Mouse (Mus musculus) cortical plate, adult 2 months (tissue): Measurements from ENCODE around the gene Cdhr5. TPM values are rescaled to one million over a fixed set of nuclear protein-coding genes. Genes with fewer than 3 reads are reported as not detected.
A peak's percentile ranks its signal among the peaks of the same experiment; 100 is the strongest.

Source experiments
- H3K27ac ChIP-seq: fragments of 200-500 bp; 2 replicates; pipeline ENCODE4 v1.5.1; 2012; ENCODE audit warnings: low read length, control low read depth, inconsistent platforms; ENCODE audit not compliant: insufficient read depth
- H3K4me1 ChIP-seq: fragments of 200-500 bp; 2 replicates; pipeline ENCODE4 v1.6.1; 2011; ENCODE audit warnings: low read length; ENCODE audit not compliant: control insufficient read depth, insufficient read depth
- H3K4me3 ChIP-seq: fragments of 200-500 bp; 2 replicates; pipeline ENCODE4 v1.5.1; 2011; ENCODE audit warnings: mild to moderate bottlenecking, low read length, control low read depth; ENCODE audit not compliant: insufficient read depth
- CTCF ChIP-seq: fragments of 200-500 bp; IDR thresholded peaks from 2 replicates; pipeline ENCODE4 v1.5.1; 2011; ENCODE audit warnings: mild to moderate bottlenecking, control low read depth, low read length; ENCODE audit not compliant: insufficient read depth; ENCODE audit errors: extremely low read depth
- POLR2A ChIP-seq: fragments of 200-500 bp; IDR thresholded peaks from 2 replicates; pipeline ENCODE4 v1.6.1; 2011; ENCODE audit warnings: mild to moderate bottlenecking, low read length, control low read depth; ENCODE audit not compliant: insufficient read depth; ENCODE audit errors: extremely low read depth
- polyA plus RNA-seq: library from polyadenylated mRNA; depleted of rRNA; stranded (reverse); fragments of >200 nt; gene quantifications from 2 replicates; pipeline ENCODE4 v1.2.3, GENCODE M21; 2012

Gene Cdhr5
- polyA plus RNA-seq, 1 experiment = not detected

DNA sequence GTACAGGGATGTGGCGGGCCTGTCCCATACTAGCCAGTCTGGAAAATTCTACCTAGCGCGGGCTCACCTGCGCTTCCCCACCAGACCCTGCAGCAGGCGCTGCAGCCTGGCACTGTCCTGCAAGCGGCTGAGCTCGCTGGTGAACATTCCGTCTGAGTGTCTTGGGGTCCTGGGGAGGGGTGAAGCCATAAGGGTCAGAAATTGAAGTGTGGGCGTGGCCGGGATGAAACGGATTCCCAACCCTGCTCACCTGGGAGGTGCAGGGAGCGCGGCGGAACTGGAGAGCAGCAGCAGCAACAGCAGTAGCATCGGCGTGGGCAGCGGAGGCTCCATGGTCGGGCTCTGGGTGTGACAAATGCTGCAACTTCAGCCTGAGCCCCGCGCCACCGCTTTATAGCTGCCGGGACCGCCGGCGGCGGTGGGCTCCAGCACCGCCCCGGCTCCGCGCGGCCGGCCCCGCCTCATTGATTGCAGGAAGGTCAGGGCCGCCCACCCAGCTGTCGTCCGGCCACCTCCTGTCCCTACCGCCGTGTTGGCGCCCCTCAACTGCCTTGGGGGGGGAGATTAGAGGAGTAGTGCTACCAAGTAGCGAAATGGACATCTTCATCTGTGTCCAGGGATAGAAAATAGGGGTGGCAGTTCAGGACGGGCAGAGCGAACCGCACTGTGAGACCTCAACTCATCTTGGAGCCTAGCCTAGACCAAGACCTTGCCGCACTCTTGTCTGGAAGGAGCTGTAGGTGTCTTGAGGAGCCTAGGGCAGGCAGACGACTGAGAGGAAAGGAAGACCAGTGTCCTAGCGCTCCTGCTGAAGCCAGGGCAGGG lies 2.4 kb upstream of the Cdhr5 start, which contains the start of gene Sct:
Gene Sct (minus strand): TSS at position 368 of the 825 bp plus-strand sequence.
- peak within 1 kb of the TSS; percentile 25 for H3K4me3 ChIP-seq
- H3K27ac ChIP-seq = no peak within 1 kb of the TSS
- H3K4me1 ChIP-seq = no peaks in the 10 kb centered on the region
- TF ChIP-seq POLR2A = no peak
- TF ChIP-seq CTCF = peak; percentile 27; the same call in 1 of the 2 replicates

DNA sequence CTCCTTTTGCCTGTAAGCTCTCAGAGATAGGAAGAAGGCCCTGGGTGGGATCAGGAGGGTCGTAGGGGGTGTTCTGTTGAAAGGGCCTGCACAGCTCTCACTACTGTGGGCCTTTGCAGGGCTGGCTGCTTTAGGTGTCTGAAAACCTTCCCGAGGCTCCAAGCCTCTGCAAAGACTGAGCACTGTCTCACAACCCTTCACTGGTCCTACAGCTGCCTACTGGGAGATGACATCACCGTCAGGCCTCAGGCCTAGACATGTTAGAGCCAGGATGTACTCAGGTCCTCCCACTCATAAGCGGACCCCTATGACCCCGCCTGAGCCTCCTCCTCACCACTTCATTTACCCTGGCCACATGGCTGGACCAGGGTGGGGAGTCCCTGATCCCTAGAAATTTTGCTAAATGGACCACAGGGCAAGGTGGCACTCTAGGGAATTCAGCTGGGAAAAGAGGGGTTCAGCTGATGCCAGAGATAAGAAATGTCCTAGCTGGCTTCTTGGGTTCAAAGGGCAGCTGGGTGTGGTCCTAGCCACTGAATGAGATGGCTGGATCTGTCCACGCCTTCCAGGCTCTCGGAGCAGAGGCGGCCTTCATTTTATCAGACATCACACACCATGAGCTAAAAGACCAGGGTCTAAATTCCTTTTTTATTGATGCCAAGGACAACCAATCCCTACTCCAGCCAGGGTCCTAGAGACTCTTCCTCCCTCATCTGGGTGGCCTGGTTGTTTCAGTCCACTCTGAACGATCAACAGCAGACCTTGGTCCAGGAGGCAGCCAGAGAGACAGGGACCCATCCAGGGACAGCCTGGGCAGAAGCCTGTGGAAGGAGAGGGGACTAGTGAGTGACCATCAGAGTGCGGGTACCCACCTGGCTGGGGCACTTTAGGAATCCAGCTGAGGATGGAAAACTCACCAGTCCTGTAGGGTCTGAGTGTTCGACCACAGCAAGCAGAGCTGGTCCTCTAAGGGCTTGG lies 1.4 kb upstream of the Cdhr5 start:
- no peak overlapping the region for H3K27ac ChIP-seq
- no peak for TF ChIP-seq CTCF
- no peak for TF ChIP-seq POLR2A
- no peak overlapping the region for H3K4me3 ChIP-seq
- H3K4me1 ChIP-seq = no peaks in the 10 kb centered on the region

DNA sequence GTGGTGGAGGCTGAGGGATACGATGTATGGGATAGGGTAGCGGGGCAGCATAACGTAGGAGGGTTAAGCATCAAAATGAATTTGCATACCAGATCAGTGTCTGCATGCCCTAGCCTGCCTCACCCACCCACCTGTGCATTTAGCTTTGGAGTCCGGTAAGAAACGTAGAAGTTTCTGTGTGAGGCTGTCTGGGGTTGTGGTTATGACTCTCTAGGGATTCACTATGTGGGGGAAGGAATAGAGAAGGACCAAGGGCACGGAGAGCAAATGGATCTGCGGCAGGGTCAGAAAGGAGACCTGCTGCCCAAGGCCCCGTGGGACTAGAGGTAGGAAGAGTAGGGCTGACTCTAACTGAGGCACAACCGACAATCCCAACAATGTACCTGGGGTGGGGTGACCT lies 1.2 kb downstream of the Cdhr5 start:
- H3K4me1 ChIP-seq = no peaks in the 10 kb centered on the region
- no peak for TF ChIP-seq CTCF
- no peak for TF ChIP-seq POLR2A
- no peak overlapping the region for H3K27ac ChIP-seq

DNA sequence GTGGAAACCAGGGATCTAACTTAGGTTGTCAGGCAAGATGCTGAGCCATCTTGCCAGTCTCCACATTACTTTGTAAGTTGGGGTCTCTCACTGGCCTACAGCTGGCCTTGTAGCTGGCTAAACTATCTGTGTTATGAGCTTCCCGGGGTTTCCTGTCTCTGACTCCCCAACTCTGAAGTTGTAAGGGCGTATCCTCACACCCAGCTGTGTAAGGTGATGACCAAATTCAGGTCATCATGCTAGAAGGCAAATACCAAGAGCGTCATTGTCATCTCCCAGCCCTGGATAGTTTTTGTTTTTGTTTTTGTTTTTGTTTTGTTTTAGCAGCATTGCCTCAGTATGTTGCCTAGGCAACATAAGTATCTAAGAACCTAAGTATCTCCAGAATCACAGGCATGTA lies 6.0 kb downstream of the Cdhr5 start:
- TF ChIP-seq CTCF (no peak), POLR2A (no peak)
- Histone ChIP-seq H3K4me1 (no peaks in the 10 kb centered on the region), H3K4me3 (no peak overlapping the region)

More for the DNA sequence above, 1.2 kb downstream of the Cdhr5 start:
- H3K4me3 ChIP-seq = no peak overlapping the region

DNA sequence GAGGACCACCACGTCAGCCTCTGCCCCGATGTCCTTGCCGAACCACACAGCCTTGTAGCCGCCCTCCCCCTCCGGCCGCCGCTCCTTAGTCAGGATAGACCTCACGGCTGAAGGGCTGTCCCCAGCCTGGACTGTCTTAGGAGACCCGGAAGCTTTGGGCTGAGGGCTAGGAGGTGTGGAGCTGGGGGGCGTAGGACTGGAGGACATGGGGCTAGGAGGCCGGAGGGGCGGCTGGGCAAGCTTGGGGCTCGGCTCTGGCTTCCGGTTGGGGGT lies 7.4 kb downstream of the Cdhr5 start:
- Histone ChIP-seq H3K27ac (no peak overlapping the region), H3K4me3 (no peak overlapping the region), H3K4me1 (no peaks in the 10 kb centered on the region)
- no peak for TF ChIP-seq POLR2A
- TF ChIP-seq CTCF = no peak

More for the DNA sequence above, 6.0 kb downstream of the Cdhr5 start:
- no peak overlapping the region for H3K27ac ChIP-seq

DNA sequence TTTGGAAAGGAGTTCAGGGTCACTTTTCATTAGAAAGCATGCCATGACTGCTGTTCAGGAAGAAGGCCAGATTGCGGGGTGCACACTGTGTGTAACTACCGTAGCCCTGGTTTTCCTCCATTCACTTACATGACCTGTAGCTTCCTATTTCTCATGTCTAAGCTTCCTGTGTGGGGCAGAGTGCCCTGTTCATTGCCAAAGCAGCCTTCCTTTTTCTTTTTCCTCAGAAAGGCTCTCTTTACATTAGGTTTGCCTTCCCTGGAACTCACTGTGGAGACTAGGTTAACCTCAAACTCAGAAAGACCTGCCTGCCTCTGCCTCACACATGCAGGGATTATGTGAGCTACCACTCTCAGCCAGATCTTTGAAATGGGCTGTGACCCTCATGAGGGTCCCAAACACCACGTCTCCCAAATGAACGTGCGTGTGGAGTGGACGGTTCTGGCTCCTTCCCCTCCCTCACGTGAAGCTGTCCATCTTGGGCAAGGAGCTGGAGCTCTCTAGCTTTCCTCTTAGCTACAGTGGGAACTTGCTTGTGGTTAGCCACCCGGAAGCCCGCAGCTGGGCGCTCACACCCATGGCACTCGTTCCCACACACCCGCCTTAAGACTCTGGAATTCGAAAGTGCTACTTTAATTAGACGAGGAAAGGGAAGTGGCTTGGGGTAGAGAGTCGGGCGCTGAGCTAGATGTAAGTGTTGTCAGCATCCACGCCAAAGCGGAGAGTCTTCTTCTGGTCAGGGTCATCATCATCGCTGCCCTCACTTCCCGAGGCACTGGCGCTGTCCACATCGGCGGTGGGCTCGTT lies 7.9 kb downstream of the Cdhr5 start:
- Histone ChIP-seq H3K4me3 (no peak overlapping the region), H3K4me1 (no peaks in the 10 kb centered on the region), H3K27ac (no peak overlapping the region)
- TF ChIP-seq CTCF (no peak), POLR2A (no peak)

DNA sequence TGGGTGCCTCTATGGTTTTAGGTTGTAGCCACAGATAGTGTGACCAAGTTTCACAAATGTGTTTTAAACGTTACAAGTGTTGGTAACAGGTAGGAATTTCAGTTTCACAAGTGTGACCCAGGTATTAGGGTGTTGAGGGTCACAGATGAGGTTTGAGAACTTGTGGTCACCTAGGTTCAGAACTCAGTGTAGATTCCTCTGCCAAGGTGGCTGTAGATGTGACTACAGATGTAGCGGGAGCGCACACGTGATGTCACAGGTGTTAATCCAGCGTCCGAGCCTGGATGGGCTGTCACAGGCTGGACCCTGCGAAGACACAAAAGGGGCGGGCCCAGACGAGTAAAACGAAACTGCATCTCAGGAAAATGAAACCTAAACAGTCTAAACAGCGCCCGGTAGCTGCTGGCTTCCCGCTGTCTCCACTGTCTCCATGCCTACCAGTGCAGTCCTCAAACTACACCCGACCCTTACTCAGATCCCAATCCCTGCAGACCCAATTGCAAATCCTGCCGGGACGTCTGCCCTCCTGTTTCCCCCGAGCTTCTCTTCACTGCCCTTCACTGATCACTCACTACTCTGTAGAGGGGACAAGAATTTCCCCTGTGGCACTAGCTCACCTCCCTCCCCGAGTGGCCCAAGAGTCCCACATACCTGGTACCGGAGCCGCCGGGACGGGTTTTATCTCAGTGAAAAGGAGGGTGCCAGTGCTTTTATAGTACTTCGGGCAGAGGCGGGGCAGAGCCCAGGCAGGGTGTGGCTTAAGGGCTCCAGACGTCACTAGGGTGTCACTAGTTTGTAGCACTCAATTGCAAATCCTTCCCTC lies 10.6 kb downstream of the Cdhr5 start, which contains the start of gene Irf7:
Gene Irf7 (minus strand): TSS at position 743 of the 823 bp plus-strand sequence.
- TF ChIP-seq POLR2A (no peak), CTCF (no peak)
- Histone ChIP-seq H3K4me1 (no peaks in the 10 kb centered on the region), H3K27ac (no peak within 1 kb of the TSS), H3K4me3 (peak within 1 kb of the TSS; percentile 71)

DNA sequence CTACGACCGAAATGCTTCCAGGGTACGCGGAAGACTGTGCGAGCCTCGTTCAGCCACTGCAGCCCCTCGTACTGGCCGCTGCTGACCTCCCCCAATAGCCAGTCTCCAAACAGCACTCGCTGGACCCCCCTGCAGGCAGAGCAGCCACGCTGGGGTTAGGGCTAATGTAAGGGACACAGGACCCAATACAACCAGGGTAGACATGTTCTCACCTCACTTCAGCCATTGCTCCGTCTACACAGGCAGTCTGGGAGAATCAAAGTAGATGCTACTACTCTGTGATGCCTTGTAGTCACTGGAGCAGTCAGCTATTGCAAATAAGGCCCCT lies 11.2 kb downstream of the Cdhr5 start:
- H3K4me3 ChIP-seq = no peak overlapping the region; the same call in 1 of the 2 replicates
- TF ChIP-seq CTCF (no peak), POLR2A (no peak)
- no peaks in the 10 kb centered on the region for H3K4me1 ChIP-seq
- no peak overlapping the region for H3K27ac ChIP-seq

DNA sequence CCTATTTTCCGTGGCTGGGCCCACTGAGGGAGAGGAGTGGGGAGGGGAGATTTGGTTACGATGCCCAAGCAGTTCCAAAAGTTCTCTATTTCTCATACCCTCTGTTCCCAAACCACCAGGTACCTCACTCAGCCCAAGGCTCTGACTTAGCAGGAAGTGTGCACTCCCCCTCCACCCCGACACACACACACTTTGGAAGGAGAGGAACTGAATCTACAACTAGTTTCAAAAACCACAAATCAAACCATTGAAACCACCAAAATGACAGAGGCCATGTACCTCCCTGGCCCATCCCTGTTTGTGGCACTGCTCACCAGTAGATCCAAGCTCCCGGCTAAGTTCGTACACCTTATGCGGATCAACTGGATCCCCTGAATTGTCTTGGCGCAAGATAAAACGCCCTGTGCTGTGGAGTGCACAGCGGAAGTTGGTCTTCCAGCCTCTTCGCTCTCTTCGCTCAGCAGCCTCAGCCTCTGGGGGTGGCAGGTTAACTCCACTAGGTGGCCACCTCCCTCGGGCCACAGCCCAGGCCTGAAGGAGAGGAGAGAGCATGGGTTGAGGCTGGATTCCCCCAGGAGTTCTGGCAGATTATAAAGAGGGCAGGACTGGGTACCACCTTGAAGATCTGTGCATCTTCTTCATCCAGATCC lies 11.7 kb downstream of the Cdhr5 start:
- no peaks in the 10 kb centered on the region for H3K4me1 ChIP-seq
- TF ChIP-seq CTCF = no peak
- no peak for TF ChIP-seq POLR2A
- no peak overlapping the region for H3K27ac ChIP-seq
- H3K4me3 ChIP-seq = no peak overlapping the region
